Mouse (Mus musculus): Measurements from ENCODE around the gene Klhdc3.

Klhdc3 gene

DNA sequence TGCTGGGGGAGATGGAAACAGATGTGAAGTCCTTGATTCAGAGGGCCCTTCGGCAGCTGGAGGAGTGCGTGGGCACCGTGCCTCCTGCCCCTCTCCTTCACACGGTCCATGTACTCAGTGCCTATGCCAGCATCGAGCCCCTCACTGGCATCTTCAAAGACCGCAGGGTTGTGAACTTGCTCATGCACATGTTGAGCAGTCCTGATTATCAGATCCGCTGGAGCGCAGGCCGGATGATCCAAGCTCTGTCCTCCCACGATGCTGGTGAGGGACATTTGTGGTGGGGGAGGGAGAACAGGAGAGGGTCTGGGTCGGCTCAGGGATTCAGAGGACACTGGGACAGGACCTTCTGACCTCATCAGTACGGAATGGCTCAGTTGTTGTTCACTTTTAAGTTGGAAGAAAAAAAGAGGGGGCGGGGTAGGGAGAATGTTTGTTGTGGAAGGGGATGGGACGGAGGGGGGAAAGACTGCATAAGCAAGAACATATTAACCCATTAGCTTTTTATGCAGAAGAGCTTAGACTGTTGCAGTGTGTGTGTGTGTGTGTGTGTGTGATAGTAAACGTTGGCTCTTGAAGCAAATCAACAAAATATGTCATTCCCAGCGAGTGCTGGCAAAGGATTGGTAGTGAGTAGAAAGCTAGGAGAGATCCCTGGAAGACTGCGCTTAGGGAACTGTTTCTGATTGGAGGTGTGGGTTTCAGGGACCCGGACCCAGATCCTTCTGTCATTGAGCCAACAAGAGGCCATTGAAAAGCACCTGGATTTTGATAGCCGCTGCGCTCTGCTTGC is 28.8 kb downstream of the Klhdc3 start:
- no peak for DNase-seq

DNA sequence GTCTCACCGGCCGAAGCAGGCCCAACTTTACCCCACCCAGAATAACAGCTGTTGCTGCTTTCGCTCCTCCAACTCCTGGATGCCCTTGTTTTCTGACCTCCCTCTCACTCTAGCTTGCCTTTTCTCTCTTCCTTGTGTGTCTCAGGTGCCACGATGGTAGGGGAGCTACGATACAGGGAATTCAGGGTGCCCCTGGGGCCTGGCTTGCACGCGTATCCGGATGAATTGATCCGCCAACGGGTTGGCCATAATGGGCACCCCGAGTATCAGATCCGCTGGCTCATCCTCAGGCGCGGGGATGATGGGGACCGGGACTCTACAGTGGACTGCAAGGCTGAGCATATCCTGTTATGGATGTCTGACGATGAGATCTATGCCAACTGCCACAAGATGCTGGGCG is 29.4 kb downstream of the Klhdc3 start:
- no peak for DNase-seq

DNA sequence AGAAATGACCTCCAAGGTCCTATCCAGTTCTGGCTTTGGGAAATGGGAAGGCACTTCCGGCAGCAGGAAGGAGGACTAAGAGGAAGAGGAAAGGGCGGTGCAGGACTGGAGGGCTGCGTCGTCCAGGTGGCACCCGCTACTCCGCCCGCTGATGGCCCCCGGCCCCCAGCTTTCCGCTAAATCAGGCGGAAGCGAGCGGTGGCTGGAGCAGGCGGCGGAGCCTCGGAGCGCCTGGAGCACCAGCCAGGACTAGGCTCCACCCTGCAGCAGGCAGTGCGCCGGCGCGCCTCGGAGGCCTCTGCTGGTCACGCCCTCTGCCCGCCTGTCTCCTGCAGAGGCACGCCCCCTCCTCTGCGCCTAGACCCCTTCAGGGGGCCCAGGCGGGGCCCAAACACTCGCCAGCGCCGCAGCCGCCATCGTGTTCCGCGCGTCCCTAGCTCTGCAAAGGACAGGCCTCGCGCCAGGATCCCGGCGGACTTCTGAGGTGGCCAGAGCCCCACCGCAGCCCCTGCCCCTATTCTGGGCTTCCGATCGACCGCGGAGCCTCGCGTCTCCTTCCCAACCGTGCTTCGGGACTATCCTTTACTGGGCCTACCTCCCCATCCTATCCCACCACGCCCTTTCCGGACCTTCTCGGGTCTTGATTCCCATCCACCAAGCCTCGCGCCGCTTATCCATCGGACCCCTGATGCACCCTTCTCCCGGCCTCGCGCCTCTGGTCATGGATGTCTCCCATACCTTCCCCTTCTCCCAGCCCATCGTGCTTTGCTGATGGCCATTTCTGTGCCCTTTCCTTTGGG is 30.3 kb downstream of the Klhdc3 start, which contains the start of gene Cul7:
Cul7 (plus strand) TSS at position 106 of the 800 bp plus-strand sequence.
- peak; percentile 93 to 97 for DNase-seq

DNA sequence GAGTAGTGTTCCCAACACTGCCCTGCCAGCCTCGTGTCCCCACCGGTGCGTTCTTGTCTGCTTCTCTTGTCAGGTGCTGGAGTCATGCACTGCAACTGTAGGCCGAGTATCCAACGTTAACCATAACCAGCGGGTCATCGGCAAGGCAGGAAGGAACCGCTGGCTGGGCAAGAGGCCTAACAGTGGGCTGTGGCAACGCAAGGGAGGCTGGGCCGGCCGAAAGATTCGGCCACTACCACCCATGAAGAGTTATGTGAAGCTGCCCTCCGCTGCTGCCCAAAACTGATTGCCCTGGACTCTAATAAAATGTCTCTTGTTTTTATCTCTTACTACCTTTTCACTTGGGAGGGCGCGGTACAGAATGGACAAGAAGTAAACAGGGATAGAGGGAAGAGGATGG is 30.9 kb downstream of the Klhdc3 start:
- peak in 1 of 2 experiments; percentile 59 for DNase-seq

GRCm38 (mm10) chr17:46648436-46648835 is 32.3 kb downstream of the Klhdc3 start:
- no peak for DNase-seq

- no peak for DNase-seq
Measured at GRCm38 (mm10) chr17:46647279-46647678, 33.4 kb downstream of the Klhdc3 start.

DNA sequence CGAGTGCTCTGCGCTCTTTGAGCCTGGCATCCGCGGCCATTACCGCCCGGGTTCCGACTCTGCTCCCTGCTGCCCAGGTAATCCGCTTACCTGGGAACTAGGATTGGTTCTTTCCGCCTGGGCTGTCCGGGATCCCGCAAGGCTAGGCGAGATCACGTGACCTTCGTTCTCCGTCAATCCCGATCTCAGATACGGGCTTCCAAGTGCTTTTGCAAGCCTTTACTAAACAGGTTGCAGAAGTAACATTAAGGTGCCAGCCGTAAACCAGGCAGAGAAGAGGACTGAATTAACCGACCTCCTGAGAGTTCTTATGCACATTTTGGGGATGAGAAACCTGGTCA is 34.4 kb downstream of the Klhdc3 start:
- no peak for DNase-seq

DNA sequence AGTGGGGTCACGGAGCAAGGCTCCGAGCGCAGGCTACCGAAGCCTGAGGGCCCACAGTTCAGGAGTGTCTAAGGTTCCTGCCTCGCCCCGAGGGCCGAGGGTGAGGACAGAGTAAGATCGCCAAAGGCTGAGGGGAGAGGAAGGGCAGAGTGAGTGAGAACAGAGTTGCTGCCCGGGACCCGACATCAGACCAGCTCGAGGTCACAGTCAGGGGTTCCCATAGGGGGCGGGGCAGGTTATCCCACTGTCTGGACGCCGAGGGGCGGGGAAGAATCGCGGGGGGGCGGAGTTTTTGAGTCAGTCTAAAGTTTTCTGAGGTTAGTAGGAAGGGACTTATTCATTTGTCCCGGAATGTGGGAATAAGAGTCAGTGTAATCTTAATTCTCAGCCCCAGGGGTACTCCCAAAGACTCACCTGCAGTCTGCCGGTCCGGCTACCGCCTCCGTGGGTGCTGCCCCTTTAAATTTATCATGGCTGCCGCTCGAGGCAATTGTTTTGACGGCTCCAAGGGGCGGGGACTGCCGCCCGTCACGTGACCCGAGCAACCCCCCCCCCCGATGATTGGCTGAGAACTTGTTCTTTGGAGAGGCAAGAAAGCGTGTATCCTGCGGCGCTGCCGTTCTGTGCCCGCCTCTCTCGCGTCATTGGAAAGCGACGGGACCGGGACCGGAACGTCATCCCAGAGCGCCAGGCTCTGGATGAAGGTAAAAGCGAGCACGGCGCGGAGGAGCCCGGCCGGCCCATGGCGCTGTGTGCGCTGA is 35.0 kb downstream of the Klhdc3 start, which contains the start of the genes Klc4 and Mrpl2:
Klc4 (minus strand) TSS at position 462 of the 761 bp plus-strand sequence.
Mrpl2 (plus strand) TSS at position 669 of the 761 bp plus-strand sequence.
- DNase-seq: peak; percentile 99

- DNase-seq: peak; percentile 93 to 96
Measured at GRCm38 (mm10) chr17:46644916-46645475, 35.7 kb downstream of the Klhdc3 start.

GRCm38 (mm10) chr17:46644152-46644805 is 36.4 kb downstream of the Klhdc3 start:
- no peak for DNase-seq

GRCm38 (mm10) chr17:46642060-46642459 is 38.7 kb downstream of the Klhdc3 start:
- no peak for DNase-seq

DNA sequence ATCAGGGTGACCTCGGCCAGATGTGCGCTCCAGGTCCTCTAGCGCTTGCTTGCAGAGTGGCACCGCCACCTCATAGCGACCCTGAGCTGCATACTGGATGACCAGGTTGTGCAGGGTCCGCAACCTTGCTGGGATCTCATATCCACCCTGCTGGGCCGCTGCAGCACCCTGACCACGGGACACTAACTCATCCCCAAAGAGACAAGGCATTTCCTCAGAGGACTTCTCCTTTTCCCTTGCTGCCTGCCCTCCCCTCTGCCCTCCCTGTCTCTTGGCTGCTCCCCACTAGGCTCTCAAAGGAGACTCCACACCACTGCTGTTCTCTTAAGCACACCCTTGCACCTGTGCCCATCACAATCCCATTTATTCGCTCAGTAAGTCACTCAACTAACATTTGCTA is 40.8 kb downstream of the Klhdc3 start:
- DNase-seq: no peak

GRCm38 (mm10) chr17:46636831-46637523 is 43.7 kb downstream of the Klhdc3 start:
- DNase-seq: peak in 1 of 2 experiments; percentile 73

GRCm38 (mm10) chr17:46629685-46630441 is 50.9 kb downstream of the Klhdc3 start:
- peak; percentile 66 to 76 for DNase-seq

DNA sequence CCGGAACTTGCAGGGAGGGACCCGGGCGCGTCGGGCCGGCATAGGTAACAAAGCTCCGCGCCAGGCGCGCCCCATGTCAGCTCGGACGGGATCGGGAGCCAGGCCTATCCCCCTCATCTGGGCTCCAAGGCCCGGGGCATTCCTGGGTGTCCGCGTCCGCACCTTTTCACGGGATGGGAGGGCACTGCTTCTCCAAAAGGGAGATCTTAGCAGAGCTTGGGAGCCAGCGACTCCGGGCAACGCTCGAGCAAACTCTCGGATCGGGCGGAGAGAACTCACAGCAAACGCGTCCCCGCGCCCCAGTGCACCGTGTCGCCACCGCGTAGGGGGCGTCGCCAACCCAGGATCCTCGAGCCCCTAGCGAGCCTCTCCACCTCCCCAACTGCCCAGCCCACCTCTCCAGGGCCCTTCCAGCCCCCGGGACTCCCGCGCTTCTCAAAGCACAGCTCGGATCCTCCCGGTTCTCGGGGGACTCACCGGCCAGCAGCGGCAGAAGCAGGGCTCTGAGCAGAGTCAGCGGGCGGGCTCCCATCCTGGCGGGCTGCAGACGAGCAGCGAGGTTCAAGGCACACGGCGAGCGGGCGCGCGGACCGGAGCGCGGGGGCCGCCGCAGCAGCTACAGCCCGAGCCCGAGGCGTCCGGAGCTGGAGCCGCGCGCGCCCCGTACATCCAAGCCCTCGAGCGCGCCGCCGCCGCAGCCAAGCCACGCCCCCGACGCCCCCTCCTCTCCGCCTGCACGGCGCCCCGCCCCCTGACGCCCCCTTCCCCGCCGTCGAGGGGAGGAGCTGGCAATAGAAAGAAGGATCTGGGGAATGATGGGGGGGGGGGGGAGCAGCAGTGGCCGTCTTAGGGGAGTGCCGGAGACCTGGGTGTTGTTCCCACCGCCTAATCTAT is 51.7 kb downstream of the Klhdc3 start, which contains the start of gene Ptk7:
Ptk7 (minus strand) TSS at position 714 of the 894 bp plus-strand sequence.
- peak; percentile 75 to 84 for DNase-seq

- DNase-seq: peak in 1 of 2 experiments; percentile 26
Measured at GRCm38 (mm10) chr17:46628471-46628790, 52.3 kb downstream of the Klhdc3 start.

DNA sequence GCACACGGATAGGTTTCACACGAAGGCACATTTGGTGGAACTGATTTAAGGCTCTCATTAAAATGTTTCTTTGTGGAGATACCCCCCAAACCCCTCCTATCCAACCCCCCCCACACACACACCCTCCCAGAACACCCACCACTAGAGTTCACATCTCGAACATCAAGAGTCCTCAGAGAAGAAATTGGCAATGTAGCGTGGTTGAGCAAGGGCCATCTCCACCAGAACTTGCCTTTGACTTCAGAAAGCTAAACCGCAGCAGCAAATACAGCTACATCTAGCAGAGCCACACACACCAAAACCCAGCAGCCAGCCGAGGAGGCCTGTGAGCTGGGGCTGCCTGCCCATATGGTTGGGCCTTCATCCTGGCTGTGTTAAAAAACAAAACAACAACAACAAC is 53.3 kb downstream of the Klhdc3 start:
- DNase-seq: no peak

GRCm38 (mm10) chr17:46624598-46624997 is 56.1 kb downstream of the Klhdc3 start:
- peak in 1 of 2 experiments; percentile 24 for DNase-seq
